Mouse (Mus musculus) embryo, embryonic 10.5 days (tissue): Measurements from ENCODE around the gene Ctsz.

ENCODE experiments used
- DNase-seq: peaks from one replicate; pipeline ENCODE4 v3.0.0-alpha.2; 2015; ENCODE audit warnings: low spot score

Gene Ctsz

DNA sequence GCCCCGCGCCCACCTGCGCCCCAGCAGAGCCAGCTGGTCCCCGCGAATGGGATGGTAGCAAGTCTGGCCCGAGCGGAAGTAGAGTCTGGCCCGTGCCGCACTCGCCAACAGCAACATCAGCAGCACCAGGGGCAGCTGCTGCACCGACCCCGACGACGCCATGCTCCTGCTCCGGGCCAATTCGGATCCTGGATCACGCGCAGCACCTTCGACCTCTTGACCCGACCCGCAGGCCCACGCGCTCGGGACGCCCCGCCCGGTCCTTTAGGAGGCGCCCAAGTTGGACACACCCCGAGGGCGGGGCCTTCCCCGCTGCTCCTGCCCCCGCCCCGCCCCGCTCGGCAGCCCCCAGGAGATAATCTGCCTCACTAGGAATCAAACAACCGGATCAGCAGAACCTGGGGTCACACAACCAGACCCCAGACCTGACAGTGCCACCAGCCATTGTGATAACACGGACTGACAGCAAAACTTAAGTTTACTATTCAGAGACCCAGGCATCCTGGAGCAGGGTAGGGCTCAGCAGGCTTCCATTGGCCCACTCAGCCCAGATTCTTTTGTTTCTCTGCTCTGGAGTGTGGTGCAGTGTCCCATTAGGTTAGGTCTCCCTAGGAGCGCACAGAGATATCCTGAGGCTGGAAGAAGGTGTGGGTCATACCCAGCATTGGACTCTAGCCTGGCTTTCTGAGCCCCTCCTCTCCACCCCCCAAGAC is at the start of gene Ctsz:
Ctsz (minus strand) TSS at position 303 of the 713 bp plus-strand sequence.
- DNase-seq: peak; percentile 79

DNA sequence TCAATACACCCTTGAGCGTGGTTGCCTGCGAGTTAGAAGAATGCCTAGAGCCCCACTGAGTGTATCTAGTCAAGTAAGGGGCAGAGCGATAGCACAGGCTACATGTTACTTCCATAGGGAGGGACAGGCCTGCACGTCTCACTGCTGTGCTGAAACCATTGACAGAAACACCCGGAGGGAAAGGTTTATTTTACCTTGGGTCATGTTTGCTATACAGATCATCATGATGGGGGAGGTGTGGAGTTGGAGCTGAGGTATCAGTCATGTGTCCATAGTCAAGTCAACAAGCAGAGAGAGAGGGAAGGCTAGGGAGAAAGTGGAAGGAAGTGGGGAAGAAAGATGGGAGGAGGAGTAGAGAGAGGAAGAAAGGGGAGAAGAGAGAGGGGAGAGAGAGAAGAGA is 48.2 kb upstream of the Ctsz start:
- DNase-seq: no peak

- no peak for DNase-seq
Observed at GRCm38 (mm10) chr2:174478746-174479145, 39.9 kb upstream of the Ctsz start.

- no peak for DNase-seq
Observed at GRCm38 (mm10) chr2:174477543-174478319, 38.9 kb upstream of the Ctsz start.

- no peak for DNase-seq
Observed at GRCm38 (mm10) chr2:174473550-174473927, 34.7 kb upstream of the Ctsz start.

GRCm38 (mm10) chr2:174472818-174473549 is 34.1 kb upstream of the Ctsz start, which contains the start of gene Prelid3b:
TSS of gene Prelid3b (minus strand) at chr2:174473081.
- peak; percentile 100 for DNase-seq

DNA sequence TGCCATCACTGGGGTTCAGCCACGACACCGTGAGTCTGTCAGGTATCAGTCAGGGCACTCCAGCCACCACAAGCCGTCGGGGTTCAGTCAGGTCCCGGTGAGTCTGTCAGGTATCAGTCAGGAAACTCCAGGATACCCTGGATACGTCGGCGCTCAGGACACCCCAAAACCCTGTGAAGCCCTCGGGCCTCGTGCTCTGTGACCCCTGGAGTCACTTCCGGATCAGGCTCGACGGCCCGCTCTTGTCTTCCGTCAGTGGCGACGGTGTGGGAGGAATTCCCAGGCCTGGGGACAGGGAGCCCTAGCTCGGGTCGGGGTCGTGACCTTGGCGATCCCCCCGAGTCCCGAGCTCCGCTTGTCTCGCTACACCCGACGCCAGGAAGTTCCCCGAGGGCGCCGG is 33.6 kb upstream of the Ctsz start:
- DNase-seq: peak; percentile 41

DNA sequence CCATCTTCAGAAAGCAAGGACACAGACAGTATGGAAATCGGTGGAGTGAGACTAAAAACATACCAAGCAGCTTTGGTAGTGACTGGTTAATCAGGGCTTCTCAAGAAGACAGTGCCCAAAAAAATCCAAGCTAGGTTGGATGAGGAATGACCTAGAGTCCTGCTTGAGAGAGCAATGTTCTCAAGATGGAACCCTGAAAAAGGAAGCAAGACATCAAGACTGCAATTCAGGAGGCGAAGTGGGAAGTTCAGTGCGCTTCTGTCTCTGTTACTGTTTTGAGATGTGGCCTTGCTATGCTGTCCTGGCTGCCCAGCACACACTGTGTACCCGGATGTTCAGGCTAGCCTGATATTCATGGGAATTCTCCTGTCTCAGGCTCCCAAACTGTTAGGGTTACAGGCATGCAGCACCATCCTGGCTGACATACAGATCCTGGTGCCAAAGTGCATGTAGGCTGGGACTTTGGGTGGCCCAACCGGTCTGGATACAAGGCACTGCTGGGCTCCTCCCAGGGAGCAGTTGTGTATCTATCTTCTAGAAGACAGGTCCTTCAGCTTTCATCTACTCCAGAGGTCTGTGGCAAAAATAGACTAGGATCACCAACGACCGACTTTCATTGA is 32.1 kb upstream of the Ctsz start:
- DNase-seq: no peak

DNA sequence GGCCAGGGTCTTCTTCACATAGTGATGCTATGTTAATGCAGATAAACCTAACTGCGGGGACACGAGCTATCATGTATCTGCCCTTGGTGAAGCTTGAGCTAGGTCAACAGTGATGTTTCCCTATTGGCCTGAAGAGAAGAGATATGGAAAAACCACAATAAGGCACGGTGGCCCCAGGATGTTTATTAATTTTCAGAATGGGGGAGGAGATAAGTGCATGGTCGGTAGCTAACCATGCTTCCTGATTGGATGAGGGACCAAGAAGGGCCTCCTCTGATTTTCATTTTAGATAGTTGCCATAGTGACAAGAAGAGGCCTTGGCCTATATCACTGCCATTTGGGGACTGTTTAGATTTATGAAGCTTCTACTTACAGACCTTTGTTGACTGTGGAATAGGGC is 31.5 kb upstream of the Ctsz start:
- DNase-seq: no peak

DNA sequence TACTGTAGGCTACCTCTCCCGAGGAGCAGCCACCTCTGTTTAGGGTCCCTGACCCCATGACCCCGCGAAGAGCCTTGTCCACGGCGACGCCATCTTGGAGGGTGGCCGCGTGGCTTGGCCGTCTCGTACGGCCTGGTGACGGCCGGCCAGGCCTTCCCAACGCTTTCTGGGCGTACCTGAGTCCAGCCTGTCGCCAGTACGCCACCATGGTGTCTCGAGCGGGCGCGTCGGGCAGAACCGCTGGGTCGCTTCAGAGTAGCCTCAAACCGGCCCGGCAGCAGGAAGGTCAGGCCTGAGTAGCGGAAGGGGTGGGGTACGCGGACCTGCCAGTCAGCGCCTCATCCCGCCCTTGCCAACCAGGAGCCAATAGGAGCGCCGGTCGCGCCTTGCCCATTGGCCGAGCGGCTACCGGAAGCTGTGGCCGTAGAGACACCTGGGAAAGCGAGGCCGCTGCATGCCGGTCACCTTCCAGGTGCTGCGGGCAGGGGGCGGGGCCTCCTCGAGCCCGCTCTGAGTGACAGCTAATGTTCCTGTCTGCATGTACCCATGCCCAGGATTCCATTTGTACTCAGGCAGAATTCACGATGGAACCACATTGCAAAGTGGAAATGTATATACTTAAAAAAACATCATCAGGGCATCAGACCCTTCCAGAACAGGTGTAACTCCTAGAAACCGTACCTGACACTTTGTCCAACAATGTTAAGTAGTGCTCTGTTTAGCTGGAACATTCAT is 25.1 kb upstream of the Ctsz start, which contains the start of gene Atp5e:
Atp5e (minus strand) TSS at position 317 of the 735 bp plus-strand sequence.
- peak; percentile 95 for DNase-seq

DNA sequence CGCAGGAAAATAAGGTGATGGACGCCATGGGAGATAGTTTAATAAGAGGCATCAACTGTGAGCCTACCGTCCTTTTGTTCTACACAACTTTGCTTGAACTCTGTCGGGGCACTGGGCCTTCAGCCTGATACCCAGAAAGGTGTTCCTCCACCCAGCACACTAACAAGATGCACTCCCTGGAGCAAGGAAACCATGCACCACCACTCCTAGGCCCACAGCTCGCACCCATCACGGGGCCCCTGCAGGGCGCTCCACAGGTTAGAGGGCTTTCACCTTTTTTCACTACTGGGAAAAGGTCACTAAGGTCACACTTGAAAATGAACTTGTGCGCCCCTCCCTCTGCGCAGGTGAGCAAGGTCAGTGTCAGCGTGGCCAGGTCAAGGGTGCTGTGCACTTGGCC is 24.5 kb upstream of the Ctsz start:
- no peak for DNase-seq

- DNase-seq: no peak
Observed at GRCm38 (mm10) chr2:174459365-174459764, 20.5 kb upstream of the Ctsz start.

DNA sequence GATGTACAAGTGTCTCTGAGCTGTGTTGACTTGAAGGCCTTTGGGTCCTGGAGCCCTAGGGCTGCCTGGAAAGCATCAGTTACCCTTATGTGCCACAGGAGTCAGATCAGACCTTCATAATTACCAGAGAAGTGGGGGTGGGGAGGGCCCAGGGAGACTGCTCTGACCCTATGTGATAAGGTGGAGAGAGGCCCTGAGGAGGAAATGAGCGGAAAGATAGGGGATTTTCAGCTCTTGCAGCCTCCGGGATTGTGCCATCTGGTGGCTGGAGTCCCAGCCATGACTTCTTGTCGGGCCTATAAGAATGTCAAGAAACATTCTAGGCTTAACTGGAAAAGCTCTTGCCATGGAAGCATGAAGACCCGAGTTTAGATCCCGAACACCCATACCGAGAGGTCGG is 14.8 kb upstream of the Ctsz start:
- DNase-seq: no peak

DNA sequence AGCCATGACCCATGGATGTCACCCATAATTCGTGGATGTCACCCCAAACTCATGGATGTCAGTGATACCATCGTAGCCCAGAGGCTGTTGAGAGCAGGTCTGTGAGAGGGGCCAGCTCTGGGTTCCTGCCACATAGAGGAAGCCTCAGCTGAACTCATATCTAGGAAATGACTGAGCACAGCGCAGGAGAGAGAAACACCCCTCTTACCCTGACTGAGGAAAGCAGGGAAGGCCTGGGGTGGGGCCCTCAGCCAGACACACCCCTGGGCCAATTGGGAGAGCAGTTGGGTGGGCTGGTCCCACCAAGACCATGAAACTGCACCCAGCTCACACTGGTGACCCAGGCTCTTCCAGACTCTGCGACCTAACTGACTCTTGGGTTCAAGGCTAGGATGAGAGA is 11.5 kb upstream of the Ctsz start, which contains the start of gene Tubb1:
Tubb1 (plus strand) TSS at position 343 of the 400 bp plus-strand sequence.
- no peak for DNase-seq

DNA sequence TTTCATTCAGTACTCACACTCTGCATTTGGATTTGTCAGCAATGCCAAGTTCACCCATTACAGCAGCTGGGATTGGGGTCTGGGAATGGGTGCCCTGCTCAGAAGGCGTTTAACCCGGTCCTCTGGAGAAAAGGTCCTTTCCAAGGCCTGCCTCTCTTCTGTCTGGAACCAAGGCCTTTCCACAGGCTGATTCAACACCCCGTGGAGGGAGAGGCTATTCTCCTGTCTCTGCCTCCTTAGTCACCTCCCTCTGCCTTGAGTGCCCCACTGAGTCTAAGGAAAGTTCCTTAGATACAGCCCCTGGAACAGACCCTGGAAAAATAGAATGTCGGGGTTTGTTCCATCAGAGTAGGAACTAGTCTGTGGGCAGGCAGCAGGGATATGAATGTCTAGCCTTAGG is 9.6 kb upstream of the Ctsz start:
- DNase-seq: no peak

DNA sequence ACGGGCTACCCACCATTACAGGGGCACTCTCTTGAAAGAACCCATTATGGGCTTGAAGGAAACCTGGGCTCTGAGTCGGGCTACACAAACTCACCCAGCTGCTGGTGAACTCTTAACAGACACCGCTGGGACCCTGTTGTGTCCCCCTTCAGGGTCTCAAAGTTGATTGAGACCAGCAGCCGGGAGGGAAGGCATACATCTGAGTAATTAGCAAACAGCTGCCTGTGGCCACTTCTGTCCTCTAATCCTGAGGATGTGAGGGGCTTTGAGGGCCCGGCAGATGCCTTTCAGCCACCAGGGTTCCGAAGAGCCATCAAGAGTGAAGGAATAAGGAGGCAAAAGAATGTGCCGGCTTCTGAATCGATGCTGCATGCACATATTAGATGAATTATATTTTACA is 8.1 kb upstream of the Ctsz start:
- no peak for DNase-seq

DNA sequence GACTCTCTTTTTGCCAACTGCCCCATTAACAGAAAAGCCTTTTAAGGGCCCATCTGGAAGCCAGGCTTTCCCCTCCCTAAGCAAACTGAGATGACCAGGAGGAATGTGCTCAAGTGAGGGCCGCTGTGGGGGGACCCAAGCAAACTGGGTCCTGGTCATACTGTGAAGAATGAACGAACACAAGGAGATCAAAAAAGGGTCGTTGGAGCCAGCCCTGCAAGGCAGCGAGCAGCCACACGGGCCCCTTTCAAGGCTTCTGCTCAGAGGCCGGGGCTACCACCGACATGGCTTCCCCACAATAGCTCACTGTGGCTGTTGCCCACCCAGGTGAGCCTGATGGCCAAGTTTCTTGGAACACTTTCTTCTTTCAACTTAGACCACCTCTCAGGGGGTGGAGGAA is 7.7 kb upstream of the Ctsz start:
- peak; percentile 28 for DNase-seq

- DNase-seq: no peak
Observed at GRCm38 (mm10) chr2:174445018-174445417, 6.2 kb upstream of the Ctsz start.

GRCm38 (mm10) chr2:174444359-174444758 is 5.5 kb upstream of the Ctsz start:
- DNase-seq: no peak

GRCm38 (mm10) chr2:174443046-174443445 is 4.2 kb upstream of the Ctsz start:
- no peak for DNase-seq

- no peak for DNase-seq
Observed at GRCm38 (mm10) chr2:174442460-174442859, 3.6 kb upstream of the Ctsz start.
